Mouse (Mus musculus): ENCODE measurements at regions not wholly inside any gene's neighbourhood (a gene's known extent, or its start where the extent isn't known, plus 50 kb on each side); places are given as distances from the start of the nearest gene placed in this dataset.

DNA sequence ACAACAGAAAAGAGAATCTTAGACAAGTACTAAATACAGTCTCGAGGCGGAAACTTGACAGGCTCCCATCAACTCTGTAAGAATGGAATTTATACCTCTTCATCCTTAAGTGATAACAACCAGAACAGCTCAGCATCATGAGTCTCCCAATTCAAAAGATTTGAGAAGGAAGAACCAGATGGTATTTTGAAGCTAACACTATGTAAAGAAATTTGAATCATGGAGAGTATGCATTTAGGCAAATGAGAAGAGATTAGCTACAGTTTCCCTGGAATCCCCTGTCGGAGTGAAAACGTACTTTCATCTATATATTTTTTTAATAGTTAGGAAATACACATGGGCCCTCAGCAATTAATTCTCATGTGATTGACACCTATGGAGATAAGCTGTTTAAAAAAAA lies 140.9 kb downstream of the Nrip1 start:
- no peak overlapping the region for H3K4me3 ChIP-seq
- intact Hi-C loops (cut with DNase I) = no loop called here
- DNase-seq (ENCODE audit: extremely low spot score in 1 of 2, low spot score in 2 of 2) = no peak
- no peak overlapping the region for H3K27ac ChIP-seq
- TF ChIP-seq CTCF (IDR thresholded peaks at IDR 0.05) = no peak; the same call in 1 of the 2 replicates

- no peak for DNase-seq (ENCODE audit: extremely low spot score in 1 of 2, low spot score in 2 of 2)
- TF ChIP-seq CTCF (IDR thresholded peaks at IDR 0.05) = no peak
- Histone ChIP-seq H3K4me3 (no peak overlapping the region), H3K27ac (no peak overlapping the region)
- intact Hi-C loops (cut with DNase I) = no loop called here
Measured at GRCm38 (mm10) chr16:76232174-76232573, 141.5 kb downstream of the Nrip1 start.

GRCm38 (mm10) chr16:76230516-76231302 lies 142.9 kb downstream of the Nrip1 start:
- H3K4me3 ChIP-seq = no peak overlapping the region
- no peak for DNase-seq (ENCODE audit: extremely low spot score in 1 of 2, low spot score in 2 of 2)
- TF ChIP-seq CTCF (IDR thresholded peaks at IDR 0.05) = no peak
- intact Hi-C loops (cut with DNase I) = no loop called here
- H3K27ac ChIP-seq = no peak overlapping the region

DNA sequence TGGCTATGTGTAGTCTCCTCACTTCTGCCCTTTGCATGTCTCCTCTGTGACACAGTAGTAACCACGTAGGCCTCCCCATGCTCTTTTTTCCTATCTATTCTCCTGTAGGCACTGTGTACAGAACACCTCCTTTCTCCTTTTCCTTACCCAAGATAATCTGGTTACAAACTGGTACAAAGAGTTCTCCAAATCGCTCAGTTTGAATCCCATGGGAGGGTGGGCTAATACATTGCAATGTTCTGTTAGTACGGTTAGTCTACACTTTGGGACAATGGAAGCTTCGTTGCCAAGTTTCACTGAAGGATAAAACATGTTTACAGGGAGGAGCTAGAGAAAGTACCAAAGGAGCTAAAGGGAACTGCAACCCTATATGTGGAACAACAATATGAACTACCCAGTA lies 145.2 kb downstream of the Nrip1 start:
- Histone ChIP-seq H3K4me3 (no peak overlapping the region), H3K27ac (no peak overlapping the region)
- DNase-seq (ENCODE audit: extremely low spot score in 1 of 2, low spot score in 2 of 2) = no peak
- no peak for TF ChIP-seq CTCF (IDR thresholded peaks at IDR 0.05)
- intact Hi-C loops (cut with DNase I) = no loop called here

GRCm38 (mm10) chr16:76226446-76226845 lies 147.2 kb downstream of the Nrip1 start:
- DNase-seq (ENCODE audit: extremely low spot score in 1 of 2, low spot score in 2 of 2) = no peak
- no peak for TF ChIP-seq CTCF (IDR thresholded peaks at IDR 0.05)
- H3K4me3 ChIP-seq = no peak overlapping the region
- intact Hi-C loops (cut with DNase I) = no loop called here
- H3K27ac ChIP-seq = no peak overlapping the region

DNA sequence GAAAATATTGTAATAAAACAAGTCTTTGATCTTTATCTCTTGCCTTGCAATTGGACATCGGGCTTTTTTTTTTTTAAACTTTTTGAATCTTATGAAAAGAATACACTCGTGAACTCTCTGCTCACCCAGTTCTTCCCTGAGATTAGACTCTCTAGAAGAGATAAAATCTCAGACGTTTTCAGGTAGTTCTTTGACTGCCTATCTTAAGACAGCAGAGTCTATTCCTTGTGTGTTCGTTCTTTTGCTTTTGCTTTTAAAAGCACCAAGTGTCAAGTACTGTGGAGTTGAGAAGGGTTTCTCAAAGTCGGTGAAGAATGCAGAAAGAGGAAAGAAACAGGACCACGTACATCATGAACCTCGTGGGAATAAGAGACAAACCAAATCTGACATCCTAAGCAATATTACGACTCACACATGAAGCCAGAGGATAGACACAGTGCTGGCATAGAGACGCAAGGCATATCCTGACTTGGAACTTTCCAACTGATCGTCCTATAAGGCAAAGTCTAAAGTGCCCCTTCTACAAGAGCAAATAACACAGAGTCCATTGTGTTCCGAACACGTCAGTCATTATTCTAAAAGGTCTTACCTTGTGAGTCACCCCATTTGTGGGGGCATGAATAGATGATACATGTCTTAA lies 147.9 kb downstream of the Nrip1 start:
- Histone ChIP-seq H3K27ac (no peak overlapping the region), H3K4me3 (no peak overlapping the region)
- DNase-seq (ENCODE audit: extremely low spot score in 1 of 2, low spot score in 2 of 2) = no peak
- intact Hi-C loops (cut with DNase I) = no loop called here
- no peak for TF ChIP-seq CTCF (IDR thresholded peaks at IDR 0.05)

DNA sequence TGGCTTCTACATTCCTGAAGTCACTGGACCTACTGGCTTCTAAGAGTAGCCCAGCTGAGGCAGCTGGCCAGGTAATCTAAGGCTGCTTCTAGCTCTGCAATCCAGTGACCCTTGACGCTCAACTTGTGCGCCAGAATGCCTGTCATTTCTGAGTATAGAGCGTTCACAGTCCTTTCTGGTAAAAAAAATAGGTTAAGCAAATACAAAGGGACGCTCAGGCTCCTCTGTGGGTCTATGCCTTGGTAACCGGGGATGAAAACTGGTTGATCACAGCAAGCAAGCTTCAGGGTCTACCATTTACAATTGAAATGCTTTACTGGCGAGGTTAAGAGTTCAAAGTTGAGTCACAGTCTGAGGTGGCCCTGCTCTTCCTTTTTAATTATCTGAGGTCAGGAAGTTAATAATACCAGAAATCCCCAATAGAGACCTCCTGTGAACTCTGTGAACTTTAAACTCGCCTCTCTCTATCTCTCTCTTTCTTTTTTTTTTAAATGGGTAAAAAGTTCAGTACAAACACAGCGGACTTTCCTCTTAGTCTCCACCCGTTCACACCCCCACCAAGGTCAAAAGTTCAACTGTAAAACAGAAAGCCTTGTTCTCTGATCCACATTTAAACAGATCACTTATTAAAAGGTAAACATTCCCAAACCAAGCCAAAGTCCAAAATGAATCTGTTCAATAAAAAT lies 148.6 kb downstream of the Nrip1 start:
- Histone ChIP-seq H3K27ac (no peak overlapping the region), H3K4me3 (no peak overlapping the region)
- DNase-seq (ENCODE audit: extremely low spot score in 1 of 2, low spot score in 2 of 2) = no peak
- no peak for TF ChIP-seq CTCF (IDR thresholded peaks at IDR 0.05)
- intact Hi-C loops (cut with DNase I) = no loop called here

DNA sequence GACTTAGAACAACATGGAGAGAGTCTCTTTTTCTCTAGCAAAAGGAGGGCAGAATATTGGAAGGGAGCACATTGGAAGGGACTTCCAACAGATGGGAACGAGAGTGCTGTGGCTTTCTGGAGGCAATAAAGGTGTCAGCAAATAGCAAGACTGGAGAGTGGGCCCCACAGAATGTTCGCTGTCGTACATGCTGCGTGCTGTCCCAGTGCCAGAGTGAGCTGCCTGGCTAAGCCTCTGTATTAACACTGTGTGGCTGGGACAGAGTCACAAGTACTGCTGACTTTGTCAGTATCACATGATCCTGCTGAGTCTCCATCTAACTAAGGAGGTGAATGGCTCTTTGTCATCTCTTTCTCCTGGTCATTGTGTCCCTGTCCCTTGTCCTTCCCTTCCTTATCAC lies 149.9 kb downstream of the Nrip1 start:
- DNase-seq (ENCODE audit: extremely low spot score in 1 of 2, low spot score in 2 of 2) = no peak
- intact Hi-C loops (cut with DNase I) = no loop called here
- no peak for TF ChIP-seq CTCF (IDR thresholded peaks at IDR 0.05)
- Histone ChIP-seq H3K27ac (no peak overlapping the region), H3K4me3 (no peak overlapping the region)

- no peak for DNase-seq (ENCODE audit: extremely low spot score in 1 of 2, low spot score in 2 of 2)
- Histone ChIP-seq H3K4me3 (no peak overlapping the region), H3K27ac (no peak overlapping the region)
- TF ChIP-seq CTCF (IDR thresholded peaks at IDR 0.05) = no peak
- intact Hi-C loops (cut with DNase I) = no loop called here
Measured at GRCm38 (mm10) chr16:76222960-76223359, 150.7 kb downstream of the Nrip1 start.

GRCm38 (mm10) chr16:76220466-76220865 lies 153.2 kb downstream of the Nrip1 start:
- no peak for DNase-seq (ENCODE audit: extremely low spot score in 1 of 2, low spot score in 2 of 2)
- Histone ChIP-seq H3K27ac (no peak overlapping the region), H3K4me3 (no peak overlapping the region)
- intact Hi-C loops (cut with DNase I) = no loop called here
- TF ChIP-seq CTCF (IDR thresholded peaks at IDR 0.05) = no peak

GRCm38 (mm10) chr16:76219233-76219632 lies 154.4 kb downstream of the Nrip1 start:
- DNase-seq (ENCODE audit: extremely low spot score in 1 of 2, low spot score in 2 of 2) = no peak
- no peak overlapping the region for H3K4me3 ChIP-seq
- TF ChIP-seq CTCF (IDR thresholded peaks at IDR 0.05) = no peak
- H3K27ac ChIP-seq = no peak overlapping the region
- intact Hi-C loops (cut with DNase I) = no loop called here
